Mouse (Mus musculus) limb, embryonic 14.5 days (tissue): ENCODE measurements around the gene Fbln1. TPM values are rescaled to one million over a fixed set of nuclear protein-coding genes. Genes with fewer than 3 reads are reported as not detected.

Source experiments
- ATAC-seq: fragments of 200-750 bp; cut with Nextera tagmentation; 2 replicates; pipeline ENCODE4 v1.8.0; 2017; ENCODE audit warnings: low read depth, moderate number of reproducible peaks, moderate TSS enrichment; ENCODE audit not compliant: low FRiP score
- DNase-seq: peaks from one replicate; pipeline ENCODE4 v3.0.0-alpha.2; 2015; ENCODE audit warnings: low spot score
- H3K27ac ChIP-seq: fragments of 300-500 bp; sonication (generic); replicated peaks from 2 replicates; pipeline ENCODE4 v1.5.1; 2014; ENCODE audit warnings: low read depth, mild to moderate bottlenecking, low read length, moderate library complexity, mixed read lengths
- H3K27me3 ChIP-seq: fragments of 300-500 bp; sonication (generic); 2 replicates; pipeline ENCODE4 v1.6.1; 2014; ENCODE audit warnings: low read length, mixed read lengths; ENCODE audit not compliant: control insufficient read depth, insufficient read depth
- H3K36me3 ChIP-seq: fragments of 300-500 bp; sonication (generic); 2 replicates; pipeline ENCODE4 v1.6.1; 2014; ENCODE audit warnings: mild to moderate bottlenecking, low read length, moderate library complexity, mixed read lengths; ENCODE audit not compliant: control insufficient read depth, insufficient read depth
- H3K4me1 ChIP-seq: fragments of 300-500 bp; sonication (generic); 2 replicates; pipeline ENCODE4 v1.6.1; 2014; ENCODE audit warnings: antibody characterized with exemption, low read length, mixed read lengths; ENCODE audit not compliant: control insufficient read depth, insufficient read depth
- H3K4me2 ChIP-seq: fragments of 300-500 bp; sonication (generic); replicated peaks from 2 replicates; pipeline ENCODE4 v1.6.1; 2014; ENCODE audit warnings: low read depth, mild to moderate bottlenecking, low read length, moderate library complexity; ENCODE audit not compliant: severe bottlenecking
- H3K4me3 ChIP-seq: fragments of 300-500 bp; sonication (generic); replicated peaks from 2 replicates; pipeline ENCODE4 v1.5.1; 2014; ENCODE audit warnings: low read length
- H3K9ac ChIP-seq: fragments of 300-500 bp; sonication (generic); 2 replicates; pipeline ENCODE4 v1.6.1; 2014; ENCODE audit warnings: mild to moderate bottlenecking, low read depth, low read length, moderate library complexity; ENCODE audit not compliant: severe bottlenecking
- H3K9me3 ChIP-seq: fragments of 300-500 bp; sonication (generic); 2 replicates; pipeline ENCODE4 v1.6.1; 2016; ENCODE audit warnings: low read length; ENCODE audit not compliant: control insufficient read depth
- POLR2A ChIP-seq: fragments of 200-500 bp; IDR thresholded peaks from 2 replicates; pipeline ENCODE4 v1.8.0; 2012; ENCODE audit warnings: inconsistent platforms, mild to moderate bottlenecking, moderate library complexity, borderline replicate concordance; ENCODE audit not compliant: insufficient read depth, insufficient read length; ENCODE audit errors: extremely low read depth
- WGBS: fragments of 180-500 bp; shearing (Covaris S2); extraction: QIAGEN DNeasy Blood & Tissue Kit; methylation state at CpG from one replicate; pipeline ENCODE4 v1.1.7; 2014; 5-methylcytosine and 5-hydroxymethylcytosine counted together
- polyA plus RNA-seq, 2 experiments: library from polyadenylated mRNA; depleted of rRNA in 1 of 2; stranded (reverse) in 1 of 2; unstranded in 1 of 2; fragments of >200 nt; fragmentation: Nextera tagmentation in 1 of 2; extraction: Ambion mirVana in 1 of 2; gene quantifications; 2 replicates each; pipeline versions ENCODE4 v1.2.1 to v1.2.3; 2012 to 2014

The Fbln1 gene
- polyA plus RNA-seq, 2 experiments: 255 to 265 TPM

GRCm38 (mm10) chr15:85220371-85220770 is 14.6 kb downstream of the Fbln1 start:
- H3K36me3 ChIP-seq: peaks cover 54% of the 10 kb centered on the region
- H3K27ac ChIP-seq: no peak overlapping the region
- no peak overlapping the region for H3K9ac ChIP-seq
- H3K4me3 ChIP-seq: no peak overlapping the region
- H3K4me1 ChIP-seq: peaks cover 4% of the 10 kb centered on the region; the same call in 1 of the 2 replicates
- ATAC-seq: no peak
- DNase-seq: no peak
- H3K4me2 ChIP-seq: no peak overlapping the region
- no peaks in the 10 kb centered on the region for H3K9me3 ChIP-seq
- TF ChIP-seq POLR2A: no peak
- WGBS: 85% methylated on average over 6 of the region's 6 CpGs
- H3K27me3 ChIP-seq: no peaks in the 10 kb centered on the region

- Histone ChIP-seq H3K4me1 (peaks cover 4% of the 10 kb centered on the region; the same call in 1 of the 2 replicates), H3K9me3 (no peaks in the 10 kb centered on the region), H3K27me3 (no peaks in the 10 kb centered on the region), H3K4me2 (no peak overlapping the region), H3K9ac (no peak overlapping the region), H3K36me3 (peaks cover 54% of the 10 kb centered on the region), H3K4me3 (no peak overlapping the region), H3K27ac (no peak overlapping the region)
- WGBS: 59% methylated on average over 12 of the region's 12 CpGs
- no peak for ATAC-seq
- no peak for TF ChIP-seq POLR2A
- DNase-seq: no peak
These were observed 15.5 kb downstream of the Fbln1 start for GRCm38 (mm10) chr15:85221115-85221854.

- H3K9ac ChIP-seq: no peak overlapping the region
- DNase-seq: no peak
- no peak for TF ChIP-seq POLR2A
- peaks cover 77% of the 10 kb centered on the region for H3K36me3 ChIP-seq
- H3K4me1 ChIP-seq: 0 out of 2 replicates have a peak, but pooled peaks cover 4% of the 10 kb centered on the region
- WGBS: 72% methylated on average over 3 of the region's 3 CpGs
- no peak overlapping the region for H3K27ac ChIP-seq
- ATAC-seq: no peak
- no peaks in the 10 kb centered on the region for H3K9me3 ChIP-seq
- H3K4me3 ChIP-seq: no peak overlapping the region
- H3K4me2 ChIP-seq: no peak overlapping the region
- H3K27me3 ChIP-seq: no peaks in the 10 kb centered on the region
These were observed 19.9 kb downstream of the Fbln1 start for GRCm38 (mm10) chr15:85225693-85226092.

- no peaks in the 10 kb centered on the region for H3K27me3 ChIP-seq
- peaks cover 88% of the 10 kb centered on the region for H3K36me3 ChIP-seq
- TF ChIP-seq POLR2A: no peak
- ATAC-seq (no peak), DNase-seq (no peak)
- no peak overlapping the region for H3K9ac ChIP-seq
- WGBS: 75% methylated on average over 7 of the region's 7 CpGs
- no peaks in the 10 kb centered on the region for H3K4me1 ChIP-seq
- H3K27ac ChIP-seq: no peak overlapping the region
- no peaks in the 10 kb centered on the region for H3K9me3 ChIP-seq
- no peak overlapping the region for H3K4me2 ChIP-seq
- H3K4me3 ChIP-seq: no peak overlapping the region
These were observed 21.1 kb downstream of the Fbln1 start for GRCm38 (mm10) chr15:85226841-85227240.

GRCm38 (mm10) chr15:85228568-85228967 is 22.8 kb downstream of the Fbln1 start:
- H3K4me3 ChIP-seq: no peak overlapping the region
- H3K9ac ChIP-seq: no peak overlapping the region
- H3K4me1 ChIP-seq: no peaks in the 10 kb centered on the region
- WGBS: 64% methylated on average over 3 of the region's 3 CpGs
- ATAC-seq (no peak), DNase-seq (no peak)
- no peaks in the 10 kb centered on the region for H3K9me3 ChIP-seq
- H3K27me3 ChIP-seq: no peaks in the 10 kb centered on the region
- H3K36me3 ChIP-seq: peaks cover 88% of the 10 kb centered on the region
- no peak overlapping the region for H3K27ac ChIP-seq
- no peak overlapping the region for H3K4me2 ChIP-seq
- TF ChIP-seq POLR2A: no peak
